Mouse (Mus musculus): ENCODE results near the gene Ccdc149.

GRCm38 (mm10) chr5:52358120-52358519 lies 113.2 kb downstream of the Ccdc149 start:
- TF ChIP-seq GATA2 (IDR thresholded peaks at IDR 0.05; ENCODE audit: borderline replicate concordance, low read depth, low read length) (no peak), CTCF (IDR thresholded peaks at IDR 0.05; ENCODE audit: low read depth, low read length) (no peak), GATA1 (IDR thresholded peaks at IDR 0.05; ENCODE audit: borderline replicate concordance, low read length) (no peak)

Measured in G1E (cell line).